Mouse (Mus musculus) stomach, postnatal 0 days (tissue): ENCODE measurements around the gene Gm32802.
"Not testable (repeated sequence)": the region's sequence is repeated elsewhere in the genome, so short reads cannot be mapped to it uniquely, and the experiment has no call there.

Source experiments
- CTCF ChIP-seq: IDR thresholded peaks from 2 replicates; pipeline ENCODE4 v1.5.1; 2016; ENCODE audit warnings: antibody characterized with exemption, low read depth, mild to moderate bottlenecking, moderate library complexity
- EP300 ChIP-seq: optimal IDR thresholded peaks from 2 replicates; pipeline ENCODE3; 2016; ENCODE audit warnings: antibody characterized with exemption

DNA sequence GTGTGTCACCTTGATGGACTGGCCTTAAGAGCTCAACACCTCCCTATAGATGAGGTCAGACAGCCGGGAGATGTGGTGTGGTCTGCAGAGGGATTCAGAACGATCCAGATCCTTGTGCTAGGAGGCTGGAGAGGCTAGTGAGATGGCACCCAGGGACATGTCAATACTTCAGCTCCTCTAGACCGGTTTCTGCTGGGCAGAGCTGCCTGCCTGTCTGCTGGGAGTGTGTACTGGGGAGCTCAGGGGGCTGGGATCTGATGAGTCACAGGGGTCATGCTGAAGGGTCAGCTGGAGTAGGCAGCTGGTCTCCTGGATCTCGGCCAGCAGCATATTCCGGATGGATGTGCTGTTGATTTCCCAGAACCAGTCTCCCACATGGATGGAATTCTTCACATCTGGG lies 25.9 kb upstream of the Gm32802 start:
- TF ChIP-seq CTCF, EP300: not testable (repeated sequence)
